In genomic region chr7:52252499-52253233, GRCm38 (mm10) we compare ENCODE assay signal across 19 mouse cellular contexts.
"Had no signal": no experiment of that assay in that cellular context is flagged by ENCODE, and none has a peak within 500 bp of the region (broad histone marks: within the 10 kb centered on the region; RNA-seq: fewer than 3 reads in every experiment).

No protein-coding gene starts in this region.

- H3K36me3 ChIP-seq: lung, embryonic 15.5 days; midbrain, embryonic 13.5 days; midbrain, embryonic 15.5 days; neural tube, embryonic 12.5 days had no signal

- ATAC-seq: lung, postnatal 0 days; midbrain, embryonic 13.5 days; midbrain, embryonic 15.5 days had no signal

- H3K27me3 ChIP-seq: lung, embryonic 15.5 days; megakaryocyte, embryonic 14.5 days; midbrain, embryonic 13.5 days; midbrain, embryonic 15.5 days; neural tube, embryonic 12.5 days had no signal

- H3K4me1 ChIP-seq: lung, embryonic 15.5 days; megakaryocyte, embryonic 14.5 days; midbrain, embryonic 13.5 days; midbrain, embryonic 15.5 days; neural tube, embryonic 12.5 days had no signal

- H3K4me2 ChIP-seq: lung, embryonic 15.5 days; midbrain, embryonic 11.5 days; midbrain, embryonic 13.5 days; midbrain, embryonic 15.5 days; neural tube, embryonic 12.5 days had no signal

- H3K4me3 ChIP-seq: lung, embryonic 15.5 days; megakaryocyte, embryonic 14.5 days; midbrain, embryonic 13.5 days; midbrain, embryonic 15.5 days; neural tube, embryonic 12.5 days had no signal

- DNase-seq: lung, adult 2 months; lung, postnatal 14 days; lung, postnatal 36 days; retina, postnatal 1 day; right cerebral cortex, adult 18-20 months; right cerebral cortex, postnatal 25 days; right cerebral cortex, postnatal 4 days; spleen, adult 18-20 months; thymus, adult 18-20 months; thymus, postnatal 14 days; thymus, postnatal 36 days had no signal

- H3K9me3 ChIP-seq: lung, embryonic 15.5 days; megakaryocyte, embryonic 14.5 days; midbrain, embryonic 13.5 days; midbrain, embryonic 15.5 days; neural tube, embryonic 12.5 days had no signal

- H3K9ac ChIP-seq: lung, embryonic 15.5 days; midbrain, embryonic 13.5 days; midbrain, embryonic 15.5 days; neural tube, embryonic 12.5 days had no signal

- H3K27ac ChIP-seq: lung, embryonic 15.5 days; macrophage; midbrain, embryonic 13.5 days; midbrain, embryonic 15.5 days; neural tube, embryonic 12.5 days had no signal
